Mouse (Mus musculus) lung, postnatal 10 days (tissue): ENCODE measurements around the gene Gm49405.

Experiments
- DNase-seq: peaks from one replicate; pipeline ENCODE4 v3.0.0; 2021

Gm49405 gene

DNA sequence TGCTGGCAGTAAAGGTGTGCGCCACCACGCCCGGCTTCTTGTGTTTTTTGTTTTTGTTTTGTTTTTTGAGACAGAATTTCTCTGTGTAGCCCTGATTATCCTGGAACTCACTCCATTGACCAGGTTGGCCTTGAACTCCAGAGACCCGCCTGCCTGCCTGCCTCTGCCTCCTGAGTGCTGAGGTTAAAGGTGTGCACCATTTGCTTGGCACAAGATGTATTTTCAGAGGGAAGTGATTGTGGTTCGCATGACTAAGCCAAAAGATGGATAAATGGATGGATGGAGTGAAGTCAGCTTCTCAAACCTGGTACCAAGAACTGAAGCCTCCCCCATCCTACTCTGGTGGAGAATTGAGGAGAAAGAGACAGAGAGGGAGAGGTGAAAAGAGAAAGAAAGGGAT is 54.2 kb downstream of the Gm49405 start:
- no peak for DNase-seq
